In genomic region chr2:167691410-167691809, GRCm38 (mm10) we compare ENCODE assay signal across 11 mouse cellular contexts. TPM values are rescaled to one million over a fixed set of nuclear protein-coding genes. Genes with fewer than 3 reads are reported as not detected.
A peak's percentile ranks its signal among the peaks of the same experiment; 100 is the strongest.
DNase-seq lines count a peak whose midpoint lies in the region; ATAC-seq lines count a peak whose summit lies in the region.
"Had no signal": no experiment of that assay in that cellular context is flagged by ENCODE, and none has a peak within 500 bp of the region (broad histone marks: within the 10 kb centered on the region; RNA-seq: fewer than 3 reads in every experiment).

No protein-coding gene starts in this region.

- no peak overlapping the region for H3K27ac ChIP-seq in heart, embryonic 12.5 days (ENCODE audit: poor library complexity, severe bottlenecking)
- peak overlapping the region; percentile 72 for H3K27ac ChIP-seq in lung, embryonic 15.5 days
- no peak overlapping the region for H3K27ac ChIP-seq in embryonic facial prominence, embryonic 15.5 days (replicated peaks)
- H3K27ac ChIP-seq in stomach, embryonic 14.5 days (ENCODE audit: low read length) = no peak overlapping the region

- H3K36me3 ChIP-seq in heart, embryonic 12.5 days = 0 out of 2 replicates have a peak, but pooled peaks cover 3% of the 10 kb centered on the region
- peaks cover 34% of the 10 kb centered on the region for H3K36me3 ChIP-seq in lung, embryonic 15.5 days
- H3K36me3 ChIP-seq in embryonic facial prominence, embryonic 15.5 days = no peaks in the 10 kb centered on the region
- H3K36me3 ChIP-seq in stomach, embryonic 14.5 days (ENCODE audit: control insufficient read depth, insufficient read depth, low read length) = no peaks in the 10 kb centered on the region; the same call in 1 of the 2 replicates

- peaks cover 19% of the 10 kb centered on the region for H3K27me3 ChIP-seq in heart, embryonic 12.5 days (replicated peaks)
- no peaks in the 10 kb centered on the region; the same call in 1 of the 2 replicates for H3K27me3 ChIP-seq in lung, embryonic 15.5 days
- H3K27me3 ChIP-seq in embryonic facial prominence, embryonic 15.5 days = peaks cover 8% of the 10 kb centered on the region; the same call in 1 of the 2 replicates
- H3K27me3 ChIP-seq in stomach, embryonic 14.5 days (ENCODE audit: control insufficient read depth, insufficient read depth, low read length) = no peaks in the 10 kb centered on the region; the same call in 1 of the 2 replicates

- H3K9me3 ChIP-seq in heart, embryonic 12.5 days (replicated peaks) = 0 out of 2 replicates have a peak, but pooled peaks cover 4% of the 10 kb centered on the region
- no peaks in the 10 kb centered on the region for H3K9me3 ChIP-seq in lung, embryonic 15.5 days
- H3K9me3 ChIP-seq in embryonic facial prominence, embryonic 15.5 days (replicated peaks) = no peaks in the 10 kb centered on the region
- H3K9me3 ChIP-seq in stomach, embryonic 14.5 days (ENCODE audit: control insufficient read depth, low read depth, low read length) = no peaks in the 10 kb centered on the region

- intact Hi-C loops in heart, postnatal 36 days (cut with DNase I) = loop anchor here (5.0 kb wide), 1 partner anchor 161 kb away; no protein-coding TSS in a partner anchor

- no peak overlapping the region for H3K9ac ChIP-seq in heart, embryonic 12.5 days
- H3K9ac ChIP-seq in lung, embryonic 15.5 days = peak overlapping the region; percentile 89
- H3K9ac ChIP-seq in embryonic facial prominence, embryonic 15.5 days = peak overlapping the region; percentile 27; the same call in 1 of the 2 replicates
- no peak overlapping the region for H3K9ac ChIP-seq in stomach, embryonic 14.5 days (replicated peaks; ENCODE audit: low read depth, low read length)

- peak overlapping the region; percentile 67 for H3K4me2 ChIP-seq in heart, embryonic 12.5 days
- peak overlapping the region; percentile 70 for H3K4me2 ChIP-seq in lung, embryonic 15.5 days
- peak overlapping the region; percentile 96 for H3K4me2 ChIP-seq in embryonic facial prominence, embryonic 15.5 days (replicated peaks)
- peak overlapping the region; percentile 97 for H3K4me2 ChIP-seq in stomach, embryonic 14.5 days (replicated peaks; ENCODE audit: low read depth, low read length)

- H3K4me3 ChIP-seq in heart, embryonic 12.5 days = no peak overlapping the region
- peak overlapping the region; percentile 90 for H3K4me3 ChIP-seq in lung, embryonic 15.5 days
- peak overlapping the region; percentile 78 for H3K4me3 ChIP-seq in embryonic facial prominence, embryonic 15.5 days (replicated peaks)
- H3K4me3 ChIP-seq in stomach, embryonic 14.5 days (ENCODE audit: low read depth, low read length) = peak overlapping the region; percentile 59; the same call in 1 of the 2 replicates

- 86% methylated on average over 6 of the region's 6 CpGs for WGBS in heart, embryonic 12.5 days
- WGBS in lung, embryonic 15.5 days = 78% methylated on average over 6 of the region's 6 CpGs
- WGBS in embryonic facial prominence, embryonic 15.5 days = 87% methylated on average over 6 of the region's 6 CpGs
- WGBS in stomach, embryonic 14.5 days = 92% methylated on average over 6 of the region's 6 CpGs

- H3K4me1 ChIP-seq in heart, embryonic 12.5 days (replicated peaks) = peaks cover 35% of the 10 kb centered on the region
- peaks cover 35% of the 10 kb centered on the region for H3K4me1 ChIP-seq in lung, embryonic 15.5 days
- peaks cover 39% of the 10 kb centered on the region for H3K4me1 ChIP-seq in embryonic facial prominence, embryonic 15.5 days
- H3K4me1 ChIP-seq in stomach, embryonic 14.5 days (ENCODE audit: control insufficient read depth, insufficient read depth, low read length) = peaks cover 15% of the 10 kb centered on the region

- no peak for DNase-seq in heart, postnatal 36 days
- no peak for DNase-seq in lung, postnatal 14 days
- DNase-seq in cerebellum, adult 8-10 months = no peak
- no peak for DNase-seq in thymus, postnatal 4 days
- DNase-seq: retina, postnatal 1 day had no signal

- no peak for ATAC-seq in heart, embryonic 12.5 days (ENCODE audit: insufficient number of reproducible peaks, low FRiP score)
- no peak for ATAC-seq in lung, embryonic 15.5 days (ENCODE audit: borderline replicate concordance, extremely low read depth, low FRiP score, low TSS enrichment)
- ATAC-seq in embryonic facial prominence, embryonic 15.5 days (ENCODE audit: insufficient number of reproducible peaks, low FRiP score, low TSS enrichment, low read depth) = no peak
- ATAC-seq in stomach, embryonic 14.5 days (ENCODE audit: insufficient number of reproducible peaks, insufficient read depth, low FRiP score, low read depth) = no peak
- ATAC-seq: midbrain, embryonic 16.5 days had no signal

RNA-seq across cellular contexts. Expression of gene Tmem189, which starts 1.8 kb away (rescaled TPM):
- polyA plus RNA-seq in heart, embryonic 12.5 days (2016; fragmentation: Nextera tagmentation; extraction: Ambion mirVana) = 46.6 and 48.3 TPM in 2 replicates
- 10 to 100 TPM; 26.6 to 29.9 TPM for total RNA-seq in heart, postnatal 36 days (2021)
- 41.7 and 43.8 TPM in 2 replicates for polyA plus RNA-seq in lung, embryonic 15.5 days (2015; fragmentation: Nextera tagmentation; extraction: Ambion mirVana)
- 43.7 and 44.3 TPM in 2 replicates for polyA plus RNA-seq in embryonic facial prominence, embryonic 15.5 days (2015; fragmentation: Nextera tagmentation; extraction: Ambion mirVana)
- polyA plus RNA-seq in stomach, embryonic 14.5 days (2014; fragmentation: Nextera tagmentation; extraction: Ambion mirVana) = 38.9 and 40.7 TPM in 2 replicates

RNA-seq across cellular contexts. Expression of gene Cebpb, which starts 2.7 kb away (rescaled TPM):
- 14.2 and 16.8 TPM in 2 replicates for polyA plus RNA-seq in heart, embryonic 12.5 days (2016; fragmentation: Nextera tagmentation; extraction: Ambion mirVana)
- total RNA-seq in heart, postnatal 36 days (2021) = 100 to 1,000 TPM in 1 of 2 experiments, 10 to 100 TPM in 1; 93.7 to 108 TPM
- 61.4 and 68.1 TPM in 2 replicates for polyA plus RNA-seq in lung, embryonic 15.5 days (2015; fragmentation: Nextera tagmentation; extraction: Ambion mirVana)
- polyA plus RNA-seq in embryonic facial prominence, embryonic 15.5 days (2015; fragmentation: Nextera tagmentation; extraction: Ambion mirVana) = 41.9 and 42.0 TPM in 2 replicates
- polyA plus RNA-seq in stomach, embryonic 14.5 days (2014; fragmentation: Nextera tagmentation; extraction: Ambion mirVana) = 1.3 and 2.0 TPM in 2 replicates

RNA-seq across cellular contexts. Expression of gene Gm20431, which starts 30.1 kb away (rescaled TPM):
- polyA plus RNA-seq in heart, embryonic 12.5 days (2016; fragmentation: Nextera tagmentation; extraction: Ambion mirVana) = 10.4 and 11.5 TPM in 2 replicates
- 10 to 100 TPM; 14.0 to 20.7 TPM for total RNA-seq in heart, postnatal 36 days (2021)
- 3.2 and 3.5 TPM in 2 replicates for polyA plus RNA-seq in lung, embryonic 15.5 days (2015; fragmentation: Nextera tagmentation; extraction: Ambion mirVana)
- polyA plus RNA-seq in embryonic facial prominence, embryonic 15.5 days (2015; fragmentation: Nextera tagmentation; extraction: Ambion mirVana) = 6.1 and 10.0 TPM in 2 replicates
- 7.9 and 8.1 TPM in 2 replicates for polyA plus RNA-seq in stomach, embryonic 14.5 days (2014; fragmentation: Nextera tagmentation; extraction: Ambion mirVana)
- polyA plus RNA-seq: frontal cortex, adult 2 months had no signal

RNA-seq across cellular contexts. Expression of gene Ube2v1, which starts 59.5 kb away (rescaled TPM):
- 216 and 235 TPM in 2 replicates for polyA plus RNA-seq in heart, embryonic 12.5 days (2016; fragmentation: Nextera tagmentation; extraction: Ambion mirVana)
- 100 to 1,000 TPM; 111 to 114 TPM for total RNA-seq in heart, postnatal 36 days (2021)
- polyA plus RNA-seq in lung, embryonic 15.5 days (2015; fragmentation: Nextera tagmentation; extraction: Ambion mirVana) = 280 and 282 TPM in 2 replicates
- polyA plus RNA-seq in embryonic facial prominence, embryonic 15.5 days (2015; fragmentation: Nextera tagmentation; extraction: Ambion mirVana) = 292 and 294 TPM in 2 replicates
- polyA plus RNA-seq in stomach, embryonic 14.5 days (2014; fragmentation: Nextera tagmentation; extraction: Ambion mirVana) = 252 and 259 TPM in 2 replicates

Comparison
In these comparisons a context has a peak if more than half of its experiments do, and no peak if none do; other contexts are left out.
1. H3K9ac ChIP-seq: peak in lung, embryonic 15.5 days (single experiment) and embryonic facial prominence, embryonic 15.5 days (single experiment); none in heart, embryonic 12.5 days (single experiment) and stomach, embryonic 14.5 days (single experiment).
2. Peak in every context shown above with its lines, with median percentiles within 50 percentile points of each other: H3K4me2 ChIP-seq.